Mouse (Mus musculus): ENCODE results near the gene Lsm4. TPM values are rescaled to one million over a fixed set of nuclear protein-coding genes. Genes with fewer than 3 reads are reported as not detected.

The Lsm4 gene
- 10 to 100 TPM; 45.3 to 47.9 TPM for total RNA-seq (2023)

DNA sequence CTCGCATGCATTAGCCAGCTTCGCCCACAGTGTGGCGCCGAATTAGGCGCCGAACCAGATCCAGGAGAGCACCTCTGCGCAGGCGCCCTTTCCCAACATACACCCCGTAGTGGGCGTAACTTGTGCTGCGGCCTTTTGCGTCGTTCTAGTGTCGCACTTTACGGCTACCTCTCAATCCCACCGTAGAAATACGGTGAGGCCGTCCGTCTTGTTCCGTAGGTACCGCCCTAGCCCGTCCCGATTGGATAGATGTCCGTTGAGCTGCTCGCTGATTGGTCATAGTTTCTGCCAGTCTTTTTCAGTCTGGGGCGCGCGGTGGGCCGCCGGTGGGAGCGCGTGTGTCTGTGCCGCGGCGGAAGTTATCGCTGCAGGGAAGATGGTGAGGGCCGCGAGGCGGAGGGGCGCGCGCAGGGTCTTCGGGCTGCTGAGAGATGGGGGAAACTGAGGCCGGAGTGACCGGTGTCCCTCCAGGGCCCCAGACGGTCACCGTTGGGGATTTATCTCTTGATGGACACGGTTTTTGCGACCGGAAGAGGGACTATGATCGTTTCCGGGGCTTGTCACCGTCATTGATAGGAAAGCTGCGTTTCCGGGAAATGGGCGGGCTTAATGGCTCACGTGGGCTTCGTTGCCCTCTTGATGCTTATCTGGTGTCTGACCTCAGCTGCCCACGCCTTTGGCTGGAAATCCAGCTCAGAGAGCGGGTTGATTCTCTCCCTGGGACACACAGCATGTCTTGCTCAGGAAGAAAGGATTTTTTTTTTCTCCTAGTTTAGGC is at the start of gene Lsm4:
Gene Lsm4, plus strand, starts transcription at position 170 of the 778 bp plus-strand sequence.

DNA sequence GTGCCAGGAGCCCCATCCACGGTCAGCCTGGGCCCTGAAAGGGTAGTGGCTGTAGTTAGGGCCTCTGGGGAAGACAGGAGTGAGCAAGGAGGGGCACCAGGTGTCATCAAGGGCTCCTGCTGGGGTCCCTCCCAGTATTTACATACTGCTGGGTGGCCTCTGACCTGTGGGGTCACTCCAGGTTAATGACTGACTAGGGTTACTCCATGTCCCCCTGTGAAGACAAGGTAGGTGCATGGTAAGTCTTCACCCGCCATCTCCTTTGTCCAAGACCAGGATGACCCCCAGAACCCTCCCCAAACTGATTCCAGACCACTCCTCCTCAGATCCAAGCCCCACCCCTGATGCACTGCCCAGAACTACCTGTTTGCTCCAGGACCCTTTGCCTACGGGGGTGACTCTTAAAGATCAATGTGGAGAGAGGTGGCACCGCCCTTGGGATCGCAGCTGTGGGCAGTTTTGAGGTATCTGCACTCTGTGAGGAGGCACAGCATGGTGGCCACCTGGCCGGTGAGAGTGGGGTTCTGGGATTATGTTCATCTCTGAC is 40.6 kb upstream of the Lsm4 start, which contains the start of gene Gdf15:
Gene Gdf15, minus strand, starts transcription at position 111 of the 547 bp plus-strand sequence.

DNA sequence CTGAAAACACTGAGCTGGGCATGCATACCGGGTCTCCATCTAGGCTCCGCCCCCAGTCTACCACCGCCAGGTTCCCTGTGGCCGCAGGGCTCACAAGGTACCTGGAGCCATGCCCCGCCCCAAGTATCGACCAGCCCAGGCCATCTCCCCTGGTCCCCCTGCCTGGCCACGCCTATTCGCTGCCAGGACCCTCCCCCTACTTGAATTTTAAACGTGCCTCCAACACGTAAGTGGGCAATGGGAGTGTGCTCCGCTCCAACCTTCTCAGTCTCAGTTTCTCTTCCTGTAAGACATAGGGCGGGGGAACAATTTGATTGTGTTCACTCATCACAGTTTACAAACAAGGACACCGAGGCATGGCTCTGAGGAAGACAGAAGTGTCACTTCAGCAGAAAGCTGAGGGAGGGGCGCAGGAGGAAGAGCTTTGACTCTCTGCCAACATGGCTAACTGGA is 12.7 kb upstream of the Lsm4 start, which contains the start of gene Pgpep1:
Gene Pgpep1, minus strand, starts transcription at position 116 of the 453 bp plus-strand sequence.

DNA sequence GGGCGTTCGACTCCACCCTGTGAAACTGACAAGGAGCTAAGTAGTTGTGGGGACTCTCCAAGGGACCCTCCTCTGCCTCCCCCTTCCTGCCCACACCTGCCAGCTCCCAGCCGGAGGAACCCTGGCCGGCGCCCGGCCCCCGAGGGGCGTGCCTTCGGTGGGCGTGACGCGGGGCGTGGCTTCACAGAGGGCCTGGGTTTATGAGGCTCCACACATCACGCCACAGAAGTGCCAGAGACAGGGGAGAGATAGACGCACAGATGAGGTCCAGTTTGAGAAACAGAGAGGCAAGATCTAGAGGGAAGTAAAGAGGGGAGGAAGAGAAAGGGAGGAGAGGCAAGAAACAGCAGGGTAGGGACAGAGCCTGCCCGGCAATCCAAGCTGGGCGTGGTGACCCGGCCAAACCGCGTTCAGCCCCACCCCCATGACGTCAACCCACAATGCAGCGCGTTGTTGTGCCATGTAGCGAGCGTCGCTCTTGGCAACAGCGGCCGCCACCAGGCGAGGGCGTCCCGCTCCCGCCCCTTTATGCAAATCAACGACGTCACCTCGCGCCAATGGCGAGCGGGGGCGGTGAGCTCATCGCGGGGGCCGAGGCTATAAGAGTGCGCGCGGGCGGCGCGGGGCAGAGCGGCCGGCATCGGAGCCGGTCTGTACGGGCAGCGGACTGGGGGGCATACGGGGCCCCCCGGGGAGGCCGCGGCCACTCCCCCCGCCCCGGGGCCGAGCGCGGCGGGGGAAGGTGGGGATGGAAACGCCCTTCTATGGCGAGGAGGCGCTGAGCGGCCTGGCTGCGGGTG is 25.5 kb downstream of the Lsm4 start, which contains the start of gene Jund:
Gene Jund, plus strand, starts transcription at position 640 of the 800 bp plus-strand sequence.

DNA sequence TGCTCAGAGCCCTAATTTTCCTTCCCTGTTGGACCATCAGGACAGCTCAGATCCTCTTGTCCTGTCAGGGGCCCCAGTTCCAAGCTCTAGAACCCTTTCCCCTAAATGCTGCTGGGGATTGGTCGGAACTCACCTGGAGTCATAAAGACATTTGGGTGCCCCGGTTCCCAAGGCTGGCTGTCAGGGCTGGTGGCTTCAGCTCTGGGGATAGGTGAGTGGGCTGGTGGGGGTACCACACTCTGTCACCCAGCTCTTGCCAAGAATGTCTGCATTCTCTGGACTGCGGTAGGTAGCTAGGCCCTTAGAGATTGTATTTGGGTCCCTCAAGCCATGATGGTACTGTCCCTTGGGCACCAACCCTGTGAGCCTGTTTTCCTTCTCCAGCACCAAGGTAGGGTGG is 30.2 kb downstream of the Lsm4 start, which contains the start of gene Iqcn:
Gene Iqcn, plus strand, starts transcription at position 171 of the 400 bp plus-strand sequence.

DNA sequence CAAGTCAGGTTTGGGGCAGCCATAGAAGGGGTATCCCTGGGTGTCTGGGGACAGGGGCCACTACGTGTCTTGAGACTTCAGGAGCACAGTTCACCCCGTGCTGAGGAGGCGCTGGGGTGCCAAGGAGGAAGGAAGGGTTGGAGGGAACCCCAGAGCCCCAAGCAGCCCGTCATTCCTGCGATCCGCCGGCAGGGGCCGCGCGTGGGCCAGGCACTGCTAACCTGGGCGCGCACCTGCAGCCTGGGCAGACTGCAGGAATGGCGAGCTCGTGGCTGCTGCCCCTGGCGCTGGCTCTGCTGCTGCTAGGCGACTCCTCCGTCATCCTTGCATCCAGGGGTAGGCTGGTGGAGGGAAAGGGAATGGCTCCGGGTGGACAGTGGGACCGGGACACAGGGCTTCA is 45.2 kb downstream of the Lsm4 start, which contains the start of gene Gm3336:
Gene Gm3336, plus strand, starts transcription at position 247 of the 400 bp plus-strand sequence.

DNA sequence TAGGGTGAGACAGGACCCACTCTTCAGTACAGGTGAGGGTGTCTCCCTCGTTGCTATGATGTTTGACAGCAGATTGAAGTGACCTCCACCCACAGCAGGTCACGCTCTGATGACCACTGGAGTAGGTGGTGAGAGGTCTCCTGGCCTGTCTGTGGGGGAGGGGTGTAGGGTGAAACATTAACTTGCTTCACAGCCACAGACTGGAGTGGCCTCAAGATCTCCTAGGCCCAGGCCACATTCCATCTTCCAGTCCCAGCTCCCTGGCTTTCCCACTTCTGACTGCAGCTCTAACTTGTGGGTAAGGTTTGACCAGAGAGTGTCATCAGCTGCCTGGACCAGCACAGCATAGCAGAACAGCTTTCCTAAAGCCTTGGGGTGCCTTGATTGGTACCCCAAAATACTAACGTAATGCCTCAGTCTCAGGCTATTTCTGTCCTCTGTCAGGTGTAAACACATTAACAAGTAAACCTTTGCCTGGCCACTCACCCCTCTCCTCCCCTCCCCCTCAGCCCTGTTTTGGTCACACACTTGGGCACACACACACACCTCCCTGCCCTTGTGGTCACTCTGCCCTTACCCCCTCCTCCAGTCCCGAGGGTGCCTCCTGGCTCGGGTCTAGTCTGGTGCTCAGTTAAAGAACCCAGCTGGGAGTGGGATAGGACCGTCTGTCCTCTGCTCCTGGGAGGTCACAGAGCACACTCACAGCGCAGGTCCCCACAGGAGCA is 50.6 kb downstream of the Lsm4 start, which contains the start of gene Pde4c:
Gene Pde4c, plus strand, starts transcription at position 235 of the 725 bp plus-strand sequence.

Other genes starting within 250 kb of the Lsm4 start
- 1 to 10 TPM; 4.6 to 6.1 TPM for gene Crtc1, start 233.7 kb upstream of the Lsm4 start, total RNA-seq (2023)
- 1 to 10 TPM; 2.8 to 3.1 TPM for gene Klhl26, start 196.3 kb upstream of the Lsm4 start, total RNA-seq (2023)
- not detected for gene Tmem59l, start 185.9 kb upstream of the Lsm4 start, total RNA-seq (2023)
- gene Crlf1, start 180.1 kb upstream of the Lsm4 start, total RNA-seq (2023) = not detected
- 10 to 100 TPM; 34.2 to 41.7 TPM for gene Rex1bd, start 166.5 kb upstream of the Lsm4 start, total RNA-seq (2023)
- gene Uba52, start 162.4 kb upstream of the Lsm4 start, total RNA-seq (2023) = 1,000 to 10,000 TPM; 1,079 to 1,154 TPM
- 100 to 1,000 TPM; 180 to 195 TPM for gene Fkbp8, start 145.5 kb upstream of the Lsm4 start, total RNA-seq (2023)
- gene Kxd1, start 145.3 kb upstream of the Lsm4 start, total RNA-seq (2023) = 10 to 100 TPM; 35.5 to 41.3 TPM
- gene Ell, start 133.8 kb upstream of the Lsm4 start, total RNA-seq (2023) = 10 to 100 TPM; 45.8 to 47.5 TPM
- 10 to 100 TPM; 36.3 to 37.9 TPM for gene Isyna1, start 78.9 kb upstream of the Lsm4 start, total RNA-seq (2023)
- gene Ssbp4, start 64.4 kb upstream of the Lsm4 start, total RNA-seq (2023) = 10 to 100 TPM; 56.0 to 61.5 TPM
- gene Lrrc25, start 57.1 kb upstream of the Lsm4 start, total RNA-seq (2023) = 10 to 100 TPM; 80.6 to 91.2 TPM
- under 1 TPM; 0.46 to 0.67 TPM for gene Gdf15, start 40.8 kb upstream of the Lsm4 start, total RNA-seq (2023)
- gene Pgpep1, start 12.9 kb upstream of the Lsm4 start, total RNA-seq (2023) = 1 to 10 TPM; 2.9 to 3.7 TPM
- gene Jund, start 25.7 kb downstream of the Lsm4 start, total RNA-seq (2023) = 100 to 1,000 TPM; 528 to 702 TPM
- gene Iqcn, start 30.2 kb downstream of the Lsm4 start, total RNA-seq (2023) = 1 to 10 TPM; 3.2 to 5.3 TPM
- under 1 TPM in 1 of 2 experiments, not detected in 1; 0.33 TPM for gene Gm3336, start 45.3 kb downstream of the Lsm4 start, total RNA-seq (2023)
- gene Pde4c, start 50.5 kb downstream of the Lsm4 start, total RNA-seq (2023) = under 1 TPM; 0.62 to 0.80 TPM
- gene Rab3a, start 81.4 kb downstream of the Lsm4 start, total RNA-seq (2023) = 1 to 10 TPM; 2.4 to 4.8 TPM
- gene Mpv17l2, start 87.7 kb downstream of the Lsm4 start, total RNA-seq (2023) = 10 to 100 TPM; 16.8 to 19.4 TPM
- 10 to 100 TPM; 20.1 to 20.5 TPM for gene Pik3r2, start 103.5 kb downstream of the Lsm4 start, total RNA-seq (2023)
- 100 to 1,000 TPM; 165 to 179 TPM for gene Mast3, start 131.8 kb downstream of the Lsm4 start, total RNA-seq (2023)
- 1 to 10 TPM in 1 of 2 experiments, under 1 TPM in 1; 0.31 to 1.4 TPM for gene Il12rb1, start 135.2 kb downstream of the Lsm4 start, total RNA-seq (2023)
- gene Arrdc2, start 166.5 kb downstream of the Lsm4 start, total RNA-seq (2023) = 10 to 100 TPM; 11.8 to 12.8 TPM
- gene Kcnn1, start 190.0 kb downstream of the Lsm4 start, total RNA-seq (2023) = under 1 TPM in 1 of 2 experiments, not detected in 1; 0.20 TPM
- gene Ccdc124, start 200.7 kb downstream of the Lsm4 start, total RNA-seq (2023) = 10 to 100 TPM; 31.4 to 33.4 TPM
- not detected for gene Slc5a5, start 219.5 kb downstream of the Lsm4 start, total RNA-seq (2023)
- 1,000 to 10,000 TPM; 1,308 to 1,488 TPM for gene Rpl18a, start 224.2 kb downstream of the Lsm4 start, total RNA-seq (2023)
- 10 to 100 TPM; 28.5 to 40.1 TPM for gene Map1s, start 232.7 kb downstream of the Lsm4 start, total RNA-seq (2023)